Mouse (Mus musculus): ENCODE data around the gene Lemd2. TPM values are rescaled to one million over a fixed set of nuclear protein-coding genes. Genes with fewer than 3 reads are reported as not detected.
A peak's percentile ranks its signal among the peaks of the same experiment; 100 is the strongest.

Lemd2 gene
- polyA plus RNA-seq, 1 experiment from 2014 or later, result 9.6 TPM

GRCm38 (mm10) chr17:27199864-27200263 is 4.4 kb downstream of the Lemd2 start:
- Histone ChIP-seq H3K36me3 (ENCODE audit: control insufficient read depth, insufficient read depth, low read length) (peaks cover 27% of the 10 kb centered on the region), H3K27ac (replicated peaks) (no peak overlapping the region), H3K4me3 (ENCODE audit: low read depth, low read length) (no peak overlapping the region), H3K4me2 (replicated peaks; ENCODE audit: low read depth) (no peak overlapping the region), H3K27me3 (ENCODE audit: control insufficient read depth, insufficient read depth, low read length) (no peaks in the 10 kb centered on the region), H3K9ac (ENCODE audit: low read length) (no peak overlapping the region), H3K9me3 (ENCODE audit: control insufficient read depth, low read length) (no peaks in the 10 kb centered on the region), H3K4me1 (replicated peaks; ENCODE audit: control insufficient read depth, insufficient read depth) (no peaks in the 10 kb centered on the region)
- ATAC-seq (ENCODE audit: low FRiP score, low TSS enrichment) (no peak), DNase-seq (ENCODE audit: low spot score) (no peak)
- TF ChIP-seq CTCF (IDR thresholded peaks at IDR 0.05; ENCODE audit: low read depth), result no peak
- TF ChIP-seq EP300 (optimal IDR thresholded peaks at IDR 0.05), result no peak
- WGBS, result 88% methylated on average over 7 of the region's 7 CpGs

GRCm38 (mm10) chr17:27199205-27199604 is 5.1 kb downstream of the Lemd2 start:
- H3K27me3 ChIP-seq (ENCODE audit: control insufficient read depth, insufficient read depth, low read length), result no peaks in the 10 kb centered on the region
- ATAC-seq (ENCODE audit: low FRiP score, low TSS enrichment), result no peak

DNA sequence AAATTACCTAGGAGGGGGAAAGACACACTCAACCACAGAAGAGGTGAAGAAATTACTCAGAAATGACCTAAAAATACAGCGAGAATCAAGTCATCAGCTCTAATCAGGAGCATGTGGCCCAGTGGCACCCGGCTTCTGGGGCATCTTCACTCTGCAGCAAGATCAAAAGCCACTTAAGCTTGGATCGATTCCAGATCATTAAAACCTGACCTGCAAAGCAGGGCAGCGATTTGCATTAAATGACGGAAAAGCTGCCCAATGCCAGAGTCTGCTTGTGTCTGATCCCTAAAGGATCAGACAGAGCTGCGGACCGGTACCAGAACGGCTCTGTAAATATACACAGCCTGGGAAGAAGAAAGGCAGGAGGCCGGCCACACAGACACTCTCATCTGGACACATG is 8.1 kb downstream of the Lemd2 start:
- peaks cover 40% of the 10 kb centered on the region for H3K36me3 ChIP-seq (ENCODE audit: control insufficient read depth, insufficient read depth, low read length)
- no peaks in the 10 kb centered on the region for H3K4me1 ChIP-seq (replicated peaks; ENCODE audit: control insufficient read depth, insufficient read depth)
- no peak overlapping the region for H3K27ac ChIP-seq (replicated peaks)
- no peak overlapping the region for H3K4me3 ChIP-seq (ENCODE audit: low read depth, low read length)
- TF ChIP-seq EP300 (optimal IDR thresholded peaks at IDR 0.05), result no peak
- TF ChIP-seq CTCF (IDR thresholded peaks at IDR 0.05; ENCODE audit: low read depth), result no peak
- no peak overlapping the region for H3K4me2 ChIP-seq (replicated peaks; ENCODE audit: low read depth)
- no peak overlapping the region for H3K9ac ChIP-seq (ENCODE audit: low read length)
- no peaks in the 10 kb centered on the region for H3K9me3 ChIP-seq (ENCODE audit: control insufficient read depth, low read length)
- WGBS, result 69% methylated on average over 9 of the region's 9 CpGs
- H3K27me3 ChIP-seq (ENCODE audit: control insufficient read depth, insufficient read depth, low read length), result no peaks in the 10 kb centered on the region
- DNase-seq (ENCODE audit: low spot score) (no peak), ATAC-seq (ENCODE audit: low FRiP score, low TSS enrichment) (no peak)

More at GRCm38 (mm10) chr17:27199205-27199604, 5.1 kb downstream of the Lemd2 start:
- H3K4me1 ChIP-seq (replicated peaks; ENCODE audit: control insufficient read depth, insufficient read depth), result no peaks in the 10 kb centered on the region
- no peak overlapping the region for H3K9ac ChIP-seq (ENCODE audit: low read length)
- H3K36me3 ChIP-seq (ENCODE audit: control insufficient read depth, insufficient read depth, low read length), result peaks cover 29% of the 10 kb centered on the region
- no peak for TF ChIP-seq CTCF (IDR thresholded peaks at IDR 0.05; ENCODE audit: low read depth)
- TF ChIP-seq EP300 (optimal IDR thresholded peaks at IDR 0.05), result no peak
- no peak overlapping the region for H3K4me2 ChIP-seq (replicated peaks; ENCODE audit: low read depth)
- no peaks in the 10 kb centered on the region for H3K9me3 ChIP-seq (ENCODE audit: control insufficient read depth, low read length)
- no peak overlapping the region for H3K27ac ChIP-seq (replicated peaks)
- WGBS, result 94% methylated on average over 9 of the region's 9 CpGs
- DNase-seq (ENCODE audit: low spot score), result no peak
- no peak overlapping the region for H3K4me3 ChIP-seq (ENCODE audit: low read depth, low read length)

DNA sequence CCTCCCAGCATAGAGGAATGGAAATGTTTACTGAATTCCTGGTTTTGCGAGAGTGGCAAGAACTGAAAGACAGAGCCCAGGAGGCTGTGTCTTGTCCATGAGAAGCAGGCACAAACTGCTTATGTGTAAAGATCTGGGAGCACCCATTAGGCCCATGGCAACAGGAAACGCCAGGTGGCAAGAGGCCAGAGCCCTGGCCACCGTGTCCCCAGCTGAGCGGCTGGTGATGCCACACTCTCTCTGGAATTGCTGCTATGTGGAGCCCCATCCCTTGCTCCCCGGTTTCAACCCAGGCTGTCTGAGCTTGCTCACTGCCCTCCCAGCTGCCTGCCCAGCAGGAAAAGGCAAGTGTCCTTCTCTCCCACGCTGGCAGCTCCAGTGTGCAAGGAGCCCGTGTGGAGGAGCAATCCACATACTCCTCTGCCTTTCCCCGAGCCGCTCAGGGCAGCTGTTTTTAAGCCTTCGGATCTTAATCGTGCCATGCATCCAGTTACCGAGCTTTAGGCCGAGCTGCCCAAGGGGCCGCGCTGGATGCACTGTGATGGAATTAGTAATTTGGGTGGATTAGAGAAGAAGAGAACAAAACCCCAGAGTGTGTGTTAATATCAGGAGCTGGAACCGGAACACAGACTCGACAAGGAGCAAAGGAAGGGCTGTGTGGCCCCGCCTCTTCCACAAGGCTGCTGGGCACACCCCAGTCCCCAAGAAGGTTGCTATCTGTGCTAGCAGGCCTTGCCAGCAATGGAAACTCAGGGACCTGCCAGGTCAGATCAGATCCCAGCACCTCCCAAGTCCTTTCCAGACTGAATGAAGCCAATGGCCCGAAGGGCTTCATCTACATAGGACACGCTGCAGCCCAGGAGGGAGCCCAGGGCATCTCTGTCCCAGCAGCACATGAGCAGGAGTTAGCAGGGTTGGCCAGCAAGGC is 9.7 kb downstream of the Lemd2 start:
- H3K4me3 ChIP-seq (ENCODE audit: low read depth, low read length), result no peak overlapping the region
- no peaks in the 10 kb centered on the region for H3K4me1 ChIP-seq (replicated peaks; ENCODE audit: control insufficient read depth, insufficient read depth)
- H3K9ac ChIP-seq (ENCODE audit: low read length), result no peak overlapping the region
- no peaks in the 10 kb centered on the region for H3K9me3 ChIP-seq (ENCODE audit: control insufficient read depth, low read length)
- WGBS, result 70% methylated on average over 20 of the region's 20 CpGs
- H3K36me3 ChIP-seq (ENCODE audit: control insufficient read depth, insufficient read depth, low read length), result peaks cover 27% of the 10 kb centered on the region
- no peak for ATAC-seq (ENCODE audit: low FRiP score, low TSS enrichment)
- no peak overlapping the region for H3K4me2 ChIP-seq (replicated peaks; ENCODE audit: low read depth)
- H3K27ac ChIP-seq (replicated peaks), result no peak overlapping the region
- DNase-seq (ENCODE audit: low spot score), result peak; percentile 39
- no peaks in the 10 kb centered on the region for H3K27me3 ChIP-seq (ENCODE audit: control insufficient read depth, insufficient read depth, low read length)
- no peak for TF ChIP-seq EP300 (optimal IDR thresholded peaks at IDR 0.05)
- TF ChIP-seq CTCF (IDR thresholded peaks at IDR 0.05; ENCODE audit: low read depth), result no peak

GRCm38 (mm10) chr17:27191804-27192203 is 12.5 kb downstream of the Lemd2 start:
- Histone ChIP-seq H3K4me2 (replicated peaks; ENCODE audit: low read depth) (no peak overlapping the region), H3K9ac (ENCODE audit: low read length) (no peak overlapping the region), H3K4me1 (replicated peaks; ENCODE audit: control insufficient read depth, insufficient read depth) (no peaks in the 10 kb centered on the region), H3K36me3 (ENCODE audit: control insufficient read depth, insufficient read depth, low read length) (peaks cover 23% of the 10 kb centered on the region), H3K9me3 (ENCODE audit: control insufficient read depth, low read length) (no peaks in the 10 kb centered on the region), H3K27me3 (ENCODE audit: control insufficient read depth, insufficient read depth, low read length) (no peaks in the 10 kb centered on the region), H3K27ac (replicated peaks) (no peak overlapping the region), H3K4me3 (ENCODE audit: low read depth, low read length) (no peak overlapping the region)
- 72% methylated on average over 5 of the region's 5 CpGs for WGBS
- TF ChIP-seq EP300 (optimal IDR thresholded peaks at IDR 0.05) (no peak), CTCF (IDR thresholded peaks at IDR 0.05; ENCODE audit: low read depth) (no peak)
- ATAC-seq (ENCODE audit: low FRiP score, low TSS enrichment) (no peak), DNase-seq (ENCODE audit: low spot score) (no peak)

GRCm38 (mm10) chr17:27191189-27191588 is 13.1 kb downstream of the Lemd2 start:
- WGBS, result 83% methylated on average over 6 of the region's 6 CpGs
- no peaks in the 10 kb centered on the region for H3K27me3 ChIP-seq (ENCODE audit: control insufficient read depth, insufficient read depth, low read length)
- no peak overlapping the region for H3K4me2 ChIP-seq (replicated peaks; ENCODE audit: low read depth)
- TF ChIP-seq CTCF (IDR thresholded peaks at IDR 0.05; ENCODE audit: low read depth) (no peak), EP300 (optimal IDR thresholded peaks at IDR 0.05) (no peak)
- H3K9ac ChIP-seq (ENCODE audit: low read length), result no peak overlapping the region
- peaks cover 23% of the 10 kb centered on the region for H3K36me3 ChIP-seq (ENCODE audit: control insufficient read depth, insufficient read depth, low read length)
- no peaks in the 10 kb centered on the region for H3K4me1 ChIP-seq (replicated peaks; ENCODE audit: control insufficient read depth, insufficient read depth)
- no peak overlapping the region for H3K4me3 ChIP-seq (ENCODE audit: low read depth, low read length)
- DNase-seq (ENCODE audit: low spot score), result no peak
- H3K9me3 ChIP-seq (ENCODE audit: control insufficient read depth, low read length), result no peaks in the 10 kb centered on the region
- ATAC-seq (ENCODE audit: low FRiP score, low TSS enrichment), result no peak
- H3K27ac ChIP-seq (replicated peaks), result no peak overlapping the region
